Mouse (Mus musculus): ENCODE measurements around the gene Serpina1a.
"Not testable (repeated sequence)": the region's sequence is repeated elsewhere in the genome, so short reads cannot be mapped to it uniquely, and the experiment has no call there.

GRCm38 (mm10) chr12:103827661-103828372 lies 35.5 kb downstream of the Serpina1a start:
- not testable (repeated sequence) for TF ChIP-seq CTCF (IDR thresholded peaks at IDR 0.05; ENCODE audit: borderline replicate concordance, control insufficient read depth, extremely low read depth, insufficient read depth, low read length, poor library complexity); POLR2A (IDR thresholded peaks at IDR 0.05; ENCODE audit: control insufficient read depth, extremely low read depth, insufficient read depth, low read length, poor library complexity)

Data from thymus, adult 2 months (tissue).